15 mouse cellular contexts compared by ENCODE assay signal in genomic region chr1:128469054-128469453, GRCm38 (mm10).
"Had no signal": no experiment of that assay in that cellular context is flagged by ENCODE, and none has a peak within 500 bp of the region (broad histone marks: within the 10 kb centered on the region; RNA-seq: fewer than 3 reads in every experiment).

No protein-coding gene starts in this region.

- H3K27ac ChIP-seq: liver, embryonic 14.5 days; macrophage; midbrain, embryonic 12.5 days; midbrain, embryonic 15.5 days; neural tube, embryonic 12.5 days; stomach, embryonic 15.5 days; stomach, postnatal 0 days had no signal

- DNase-seq: lung, adult 18-20 months; lung, embryonic 14.5 days; lung, postnatal 10 days; right cerebral cortex, postnatal 14 days; thymus, adult 18-20 months; thymus, postnatal 14 days; thymus, postnatal 36 days had no signal

- H3K4me3 ChIP-seq: megakaryocyte, embryonic 14.5 days; midbrain, embryonic 12.5 days; midbrain, embryonic 15.5 days; neural tube, embryonic 12.5 days; stomach, embryonic 15.5 days had no signal

- H3K9me3 ChIP-seq: megakaryocyte, embryonic 14.5 days; midbrain, embryonic 12.5 days; midbrain, embryonic 15.5 days; neural tube, embryonic 12.5 days; stomach, embryonic 15.5 days had no signal

- H3K36me3 ChIP-seq: midbrain, embryonic 12.5 days; midbrain, embryonic 15.5 days; neural tube, embryonic 12.5 days; stomach, embryonic 15.5 days had no signal

- H3K27me3 ChIP-seq: megakaryocyte, embryonic 14.5 days; midbrain, embryonic 12.5 days; midbrain, embryonic 15.5 days; neural tube, embryonic 12.5 days; stomach, embryonic 15.5 days had no signal

- H3K4me2 ChIP-seq: lung, embryonic 14.5 days; midbrain, embryonic 12.5 days; midbrain, embryonic 15.5 days; neural tube, embryonic 12.5 days; stomach, embryonic 15.5 days had no signal

- H3K9ac ChIP-seq: liver, embryonic 14.5 days; lung, embryonic 14.5 days; midbrain, embryonic 12.5 days; midbrain, embryonic 15.5 days; neural tube, embryonic 12.5 days; stomach, embryonic 15.5 days had no signal

- ATAC-seq: midbrain, embryonic 15.5 days had no signal
